Mouse (Mus musculus): ENCODE measurements at regions not wholly inside any gene's neighbourhood (a gene's known extent, or its start where the extent isn't known, plus 50 kb on each side); places are given as distances from the start of the nearest gene placed in this dataset.

GRCm38 (mm10) chr2:82540676-82541075 is 402.8 kb upstream of the Fsip2 start:
- no peak for TF ChIP-seq CTCF (IDR thresholded peaks at IDR 0.05; ENCODE audit: borderline replicate concordance, insufficient read depth, low read length)
- TF ChIP-seq POLR2A (IDR thresholded peaks at IDR 0.05; ENCODE audit: low read depth, low read length) = no peak
